Mouse (Mus musculus) spleen, adult 18-20 months (tissue): ENCODE data around the gene 4833427G06Rik.
A peak's percentile ranks its signal among the peaks of the same experiment; 100 is the strongest.
"Not testable (repeated sequence)": the region's sequence is repeated elsewhere in the genome, so short reads cannot be mapped to it uniquely, and the experiment has no call there.

Experiments
- DNase-seq, 2 experiments: peaks; one replicate each; pipeline ENCODE4 v3.0.0; 2022; ENCODE audit warnings: mixed read lengths in 2 of 2

Gene 4833427G06Rik

DNA sequence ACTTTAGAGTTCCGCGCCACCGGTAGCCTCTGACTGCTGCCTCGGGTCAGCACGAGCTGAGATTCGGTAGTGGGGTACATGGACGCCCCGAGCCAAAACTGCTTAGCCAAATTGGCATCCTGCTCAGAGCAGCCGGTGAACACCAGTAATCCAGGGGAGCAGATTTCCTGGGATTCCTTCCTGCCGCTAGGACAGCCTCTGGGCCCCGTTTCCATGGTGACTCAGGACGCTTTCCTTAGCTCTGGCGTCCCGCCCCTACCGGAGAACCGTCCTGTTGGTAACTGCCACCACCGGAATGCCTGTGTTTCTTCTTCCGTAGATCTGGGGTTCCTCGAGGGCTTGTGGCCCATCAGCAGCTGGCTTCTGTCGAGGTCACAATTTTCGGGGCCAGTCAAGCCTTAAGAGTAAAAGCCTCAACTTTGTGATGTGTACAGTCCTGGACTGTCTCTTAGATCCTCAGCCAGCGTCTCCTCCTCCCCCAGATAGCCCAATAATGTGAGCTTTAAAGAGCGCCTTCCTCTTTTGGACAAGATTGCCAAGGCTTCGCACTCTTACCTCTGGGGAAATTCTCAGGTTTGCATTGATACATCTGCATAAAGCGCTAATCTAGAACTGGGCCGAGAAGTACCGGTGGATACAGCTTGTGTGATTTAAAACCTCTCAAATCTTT is at the start of gene 4833427G06Rik:
TSS of gene 4833427G06Rik (minus strand) at position 323 of the 670 bp plus-strand sequence.
- DNase-seq, result peak in 1 of 2 experiments; percentile 9

DNA sequence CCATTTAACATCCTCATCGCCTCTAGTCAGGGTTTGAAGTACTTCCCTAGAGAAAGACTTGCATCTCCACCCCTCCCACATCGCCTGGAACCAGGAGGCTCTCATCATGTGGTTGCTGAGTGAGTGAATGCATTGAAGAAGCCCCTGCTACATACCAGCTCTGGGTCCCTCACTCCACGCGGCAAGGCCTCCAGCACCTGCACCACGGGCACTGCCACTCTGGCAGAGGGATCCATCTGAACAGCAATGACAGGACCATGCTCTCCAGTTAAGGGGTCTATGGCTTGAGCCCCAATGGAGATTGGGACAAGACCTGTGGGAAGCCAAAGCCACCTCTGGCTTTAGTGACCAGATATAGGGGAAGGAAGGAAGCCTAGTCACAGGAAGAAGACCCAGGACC is 45.4 kb upstream of the 4833427G06Rik start:
- DNase-seq, result no peak

DNA sequence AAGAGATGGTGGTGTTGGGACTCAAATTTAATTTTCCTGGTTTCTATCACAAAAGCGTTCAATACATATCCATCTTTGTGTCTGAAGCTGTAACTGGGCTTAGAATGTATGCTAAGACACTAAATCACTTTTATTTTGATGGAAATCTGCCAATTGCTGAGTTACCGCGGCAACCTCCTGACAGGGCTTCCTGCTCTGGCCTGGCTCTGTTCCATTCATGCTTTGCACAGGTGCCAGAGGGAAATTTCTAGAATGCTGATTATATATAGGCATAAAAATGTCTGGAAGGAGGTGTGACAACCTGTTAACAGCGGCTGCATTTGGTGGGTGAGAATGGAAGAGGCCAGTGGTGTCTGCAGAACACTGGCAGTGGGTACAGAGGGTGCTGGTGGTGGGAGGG is 44.6 kb upstream of the 4833427G06Rik start:
- no peak for DNase-seq

DNA sequence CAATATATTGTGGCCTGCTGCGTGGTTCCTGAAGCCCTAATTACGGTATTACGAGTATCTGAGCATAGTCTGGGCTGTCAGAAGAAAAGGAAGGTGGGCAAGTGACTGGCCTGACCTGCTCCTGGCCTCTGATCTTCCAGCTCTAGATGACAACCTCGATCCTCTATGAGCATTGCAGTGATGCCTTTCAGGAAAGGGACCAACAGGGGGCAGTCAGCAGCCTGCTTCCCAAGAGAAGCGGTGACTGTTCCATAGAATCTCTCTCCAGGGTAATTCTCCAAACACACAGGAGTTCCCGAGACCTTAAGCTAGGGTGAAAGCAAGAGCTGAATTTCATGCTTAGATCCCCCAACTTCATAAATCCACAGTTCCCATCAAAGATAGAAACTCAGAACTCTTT is 42.3 kb upstream of the 4833427G06Rik start:
- no peak for DNase-seq

DNA sequence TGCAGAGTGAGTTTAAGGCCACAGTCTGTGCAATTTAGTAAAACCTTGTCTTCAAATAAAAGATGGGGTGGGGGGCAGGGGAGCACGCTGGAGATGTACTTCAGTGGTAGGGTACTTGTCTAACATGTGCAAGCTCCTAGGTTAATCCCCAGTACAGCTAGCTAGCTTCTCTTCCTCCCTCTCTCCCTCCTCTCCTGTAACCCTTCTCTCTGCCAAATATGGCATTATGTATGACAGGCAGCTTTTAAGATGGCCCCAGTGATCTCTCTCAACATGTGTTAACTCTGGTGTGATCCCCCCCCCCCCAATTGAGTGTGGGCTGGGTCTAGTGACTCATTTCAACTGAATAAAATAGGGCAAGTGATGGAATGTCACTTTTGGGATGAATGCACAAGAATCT is 41.6 kb upstream of the 4833427G06Rik start:
- DNase-seq, result no peak

DNA sequence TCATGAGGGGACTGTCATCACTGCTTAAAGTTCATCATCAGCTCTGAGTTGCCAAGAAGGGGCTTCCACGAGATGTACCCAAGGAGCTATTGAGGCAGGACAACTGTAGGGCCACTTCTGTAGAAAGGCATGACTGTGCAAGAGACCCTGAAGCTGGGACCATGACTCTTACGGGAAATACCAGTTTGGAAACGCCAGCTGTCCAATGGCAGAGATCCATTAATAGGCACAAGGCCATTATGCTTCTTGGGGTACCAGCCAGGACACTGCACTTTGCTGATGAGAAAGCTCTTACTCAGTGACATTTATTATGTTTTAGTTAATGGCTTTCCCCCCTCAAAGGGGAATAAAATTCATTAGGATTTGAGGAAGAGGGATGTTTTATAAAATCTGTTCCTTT is 38.8 kb upstream of the 4833427G06Rik start:
- no peak for DNase-seq

DNA sequence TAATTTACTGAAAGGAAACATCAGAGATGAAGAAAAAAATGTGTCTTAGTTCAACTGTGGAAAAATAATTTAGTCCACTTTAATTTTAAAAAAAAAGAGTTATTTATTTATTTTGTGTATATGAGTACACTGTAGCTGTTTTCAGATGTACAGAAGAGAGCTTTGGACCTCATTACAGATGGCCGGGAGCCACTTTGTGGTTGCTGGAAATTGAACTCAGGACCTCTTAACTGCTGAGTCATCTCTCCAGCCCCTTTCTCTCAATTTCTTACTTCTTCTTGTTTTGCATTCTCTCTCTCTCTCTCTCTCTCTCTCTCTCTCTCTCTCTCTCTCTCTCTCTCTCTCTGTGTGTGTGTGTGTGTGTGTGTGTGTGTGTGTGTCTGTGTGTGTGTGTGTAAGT is 37.5 kb upstream of the 4833427G06Rik start:
- DNase-seq, result not testable (repeated sequence)

DNA sequence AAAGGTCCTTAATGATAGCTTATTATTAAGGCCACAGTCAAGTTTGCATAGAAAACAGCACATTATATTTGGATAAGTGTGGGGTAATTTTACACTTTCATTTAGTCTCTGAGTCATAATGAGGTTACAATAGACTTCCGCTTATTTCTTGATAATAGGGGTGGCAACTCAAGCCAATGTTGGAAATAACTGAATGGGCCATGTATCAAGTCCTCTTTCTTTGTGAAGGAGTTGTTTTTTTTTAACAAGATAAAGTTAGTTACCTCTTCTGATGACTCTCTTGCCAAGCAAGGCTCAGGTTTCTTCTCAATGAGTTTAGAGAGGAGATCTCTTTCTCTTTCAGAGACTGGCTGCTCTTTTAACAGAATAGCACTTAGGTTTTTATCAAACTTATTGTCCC is 36.4 kb upstream of the 4833427G06Rik start:
- DNase-seq, result no peak

DNA sequence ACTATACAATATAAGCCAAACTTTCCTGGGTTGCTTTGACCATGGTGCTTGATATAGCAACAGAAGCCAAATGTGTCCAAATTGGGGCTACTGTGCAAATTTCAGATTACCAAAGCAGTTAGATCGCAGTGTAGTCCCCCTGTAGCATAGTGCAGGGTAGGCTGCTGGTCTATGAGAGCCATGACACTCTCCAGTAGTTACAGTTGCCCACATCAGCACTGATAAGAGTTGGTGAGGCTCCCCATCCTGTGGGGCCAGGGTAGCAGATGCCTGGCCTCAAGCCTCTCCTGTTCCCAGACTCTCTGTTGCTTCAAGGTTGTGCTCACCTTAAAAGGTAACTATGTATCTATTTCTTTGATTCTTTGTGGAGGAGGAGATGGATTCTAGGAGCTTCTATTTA is 36.0 kb upstream of the 4833427G06Rik start:
- no peak for DNase-seq

DNA sequence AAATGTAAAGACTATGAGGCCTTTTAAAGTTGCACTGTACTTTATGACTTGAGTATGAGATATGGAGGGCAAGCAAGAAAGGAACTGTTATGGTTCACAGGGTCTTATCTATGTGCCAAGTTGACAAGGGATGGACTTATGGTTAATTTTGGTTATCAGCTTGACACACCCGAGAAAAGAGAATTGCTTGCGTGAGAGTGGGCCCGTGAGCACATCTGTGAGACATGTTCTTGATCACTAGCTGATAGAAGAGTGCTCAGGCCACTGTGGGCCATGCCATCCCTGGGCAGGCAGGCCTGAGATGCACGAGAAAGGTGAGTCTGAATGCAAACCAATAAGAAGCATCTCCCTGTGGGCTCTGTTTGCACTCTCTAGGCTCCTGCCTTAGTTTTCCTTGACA is 35.6 kb upstream of the 4833427G06Rik start:
- DNase-seq, result no peak

DNA sequence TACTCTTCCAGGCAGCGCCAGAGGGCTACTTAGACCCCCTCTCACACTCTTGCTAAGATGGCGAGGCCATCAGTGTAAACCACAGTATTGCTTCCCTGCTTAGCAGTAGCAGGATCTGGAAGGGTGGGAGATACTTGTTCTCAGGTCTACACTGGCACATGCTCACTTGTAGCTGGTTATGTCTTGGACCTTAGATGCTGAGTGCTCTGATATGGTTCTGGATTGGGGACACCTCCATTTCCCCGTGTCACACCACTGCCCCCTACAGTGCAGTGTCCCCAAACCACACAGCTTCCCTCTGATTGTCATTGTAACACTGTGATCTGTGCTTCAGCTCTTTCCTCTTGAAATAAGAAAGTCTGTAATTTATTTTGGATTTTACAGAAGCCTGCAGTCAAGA is 35.1 kb upstream of the 4833427G06Rik start:
- no peak for DNase-seq

DNA sequence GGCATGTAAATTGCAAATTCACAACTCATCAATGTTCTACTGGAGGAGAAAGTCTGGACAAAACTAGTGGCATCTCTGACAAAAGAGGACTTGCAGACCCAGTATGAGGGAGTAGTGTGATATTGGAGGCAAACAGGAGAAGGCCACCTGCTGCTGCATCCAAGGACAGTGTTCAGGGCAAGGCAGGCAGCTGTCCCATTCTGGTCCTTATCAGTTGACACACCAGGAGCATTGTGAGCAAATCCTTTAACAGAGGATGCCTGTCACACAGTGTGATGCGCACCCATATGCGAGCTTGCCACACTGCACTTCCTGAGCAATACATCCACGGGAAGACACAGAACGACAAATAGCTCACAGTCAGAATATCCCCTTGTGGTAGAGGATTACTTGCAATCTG is 12.9 kb upstream of the 4833427G06Rik start:
- no peak for DNase-seq

DNA sequence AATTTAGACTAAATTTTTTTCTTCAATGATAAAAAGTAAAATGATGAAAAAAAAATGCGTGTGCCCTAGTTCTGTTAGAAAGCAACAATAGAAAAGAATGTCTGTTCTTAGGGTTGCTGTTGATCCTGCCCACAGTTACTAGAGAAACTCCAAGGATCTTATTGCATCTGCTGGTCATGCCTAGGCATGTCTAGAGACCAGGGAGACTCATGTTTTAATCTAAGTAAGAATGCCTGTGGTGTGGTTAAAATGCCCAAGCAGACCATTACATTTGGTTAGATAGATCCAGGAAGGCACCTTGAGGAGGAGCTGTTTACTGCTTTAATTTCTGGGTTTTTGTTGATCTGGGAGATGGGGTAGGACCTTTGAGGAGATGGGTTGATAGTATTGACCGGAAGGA is 3.9 kb upstream of the 4833427G06Rik start:
- no peak for DNase-seq

DNA sequence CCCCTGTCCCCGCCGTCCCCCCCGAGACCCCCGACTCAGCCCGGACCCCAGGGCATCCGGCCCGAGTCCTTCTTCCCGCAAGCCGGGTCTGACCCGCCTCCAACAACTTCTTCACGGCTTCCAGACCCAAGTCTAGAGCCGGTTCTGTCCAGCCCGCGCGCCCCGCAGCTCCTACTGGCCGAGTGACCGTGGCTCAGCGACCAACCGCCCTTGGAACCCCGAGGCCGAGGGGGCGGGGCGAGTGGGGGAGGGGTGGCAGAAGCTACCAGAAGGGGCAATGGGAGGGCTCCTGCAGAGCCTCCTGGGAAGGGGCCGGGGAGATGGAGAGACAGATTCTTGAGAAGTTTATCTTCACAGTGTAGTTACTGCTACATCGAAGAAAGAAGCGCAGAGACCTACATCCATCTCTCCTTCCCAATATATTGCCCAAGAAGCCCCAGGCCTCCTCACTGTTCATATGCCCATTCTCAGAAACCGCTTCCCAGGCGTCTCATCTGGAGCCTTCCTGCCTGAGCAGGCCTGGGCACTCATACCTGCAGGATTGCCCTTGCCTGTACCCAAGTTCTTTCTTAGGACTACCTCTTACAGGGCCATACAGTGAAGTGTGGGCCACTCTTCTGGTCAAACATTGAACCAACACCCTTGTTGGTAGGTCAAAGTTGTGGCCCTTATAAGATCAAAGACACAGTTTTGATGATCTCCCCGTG is 2.1 kb upstream of the 4833427G06Rik start:
- DNase-seq, result no peak

DNA sequence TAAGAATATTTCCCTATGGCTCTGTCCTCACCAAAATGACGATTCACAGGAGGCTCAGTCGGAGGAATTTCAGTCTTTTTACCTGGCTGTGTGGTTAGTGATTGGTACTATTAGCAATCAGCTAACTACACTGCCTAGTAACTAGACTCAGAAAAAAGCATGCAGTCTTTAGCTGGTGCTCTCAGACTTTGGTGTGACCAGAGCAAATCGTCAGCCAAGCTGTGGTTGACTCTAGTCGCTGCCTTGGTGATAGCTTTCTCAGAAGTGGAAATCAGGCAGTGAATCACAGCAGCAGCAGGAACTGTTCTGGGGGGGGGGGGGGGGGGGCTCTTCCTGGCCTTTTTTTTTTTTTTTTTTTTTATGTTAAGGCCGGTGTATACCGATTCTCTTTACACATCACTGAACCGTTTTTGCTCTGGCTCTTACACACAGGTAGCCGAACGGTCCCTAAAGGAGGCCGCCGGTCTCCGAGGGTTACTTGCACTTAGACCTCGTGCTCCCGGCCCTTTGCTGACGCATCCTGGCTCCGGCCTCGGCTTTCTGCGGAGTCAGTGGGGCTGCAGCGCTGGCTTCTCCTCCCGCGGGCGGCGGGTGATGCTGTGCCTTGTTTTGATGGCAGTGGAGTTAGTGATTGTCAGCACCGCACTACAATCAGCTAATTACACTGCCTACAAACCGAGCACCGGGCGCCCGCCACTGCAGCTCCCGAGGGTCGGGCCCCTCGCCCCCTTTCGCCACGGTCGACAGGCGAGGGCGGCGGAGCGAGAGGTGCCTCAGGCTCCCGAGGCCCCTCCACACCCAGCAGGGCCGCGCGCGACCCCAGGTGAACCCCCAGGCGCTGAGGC is 1.3 kb upstream of the 4833427G06Rik start:
- peak in 1 of 2 experiments; percentile 14 for DNase-seq

DNA sequence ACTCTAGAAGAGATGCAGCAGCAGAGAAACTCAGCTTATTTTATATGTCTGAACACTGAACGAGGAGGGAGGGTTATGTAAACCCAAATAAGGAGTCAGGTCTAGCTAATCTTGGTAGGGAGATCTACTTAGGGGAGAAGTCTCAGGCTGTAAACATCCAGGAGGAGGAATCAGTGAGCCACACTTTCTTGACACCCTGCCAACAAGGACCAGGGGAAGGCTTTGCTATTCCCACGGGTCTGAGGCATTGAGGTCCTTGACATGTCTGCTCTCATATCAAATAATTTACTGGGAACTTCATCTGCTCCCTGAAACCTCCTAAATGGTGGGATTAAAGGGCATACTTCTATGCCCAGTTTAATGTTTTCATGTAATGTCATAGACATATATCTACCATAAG is 5.6 kb downstream of the 4833427G06Rik start:
- no peak for DNase-seq

DNA sequence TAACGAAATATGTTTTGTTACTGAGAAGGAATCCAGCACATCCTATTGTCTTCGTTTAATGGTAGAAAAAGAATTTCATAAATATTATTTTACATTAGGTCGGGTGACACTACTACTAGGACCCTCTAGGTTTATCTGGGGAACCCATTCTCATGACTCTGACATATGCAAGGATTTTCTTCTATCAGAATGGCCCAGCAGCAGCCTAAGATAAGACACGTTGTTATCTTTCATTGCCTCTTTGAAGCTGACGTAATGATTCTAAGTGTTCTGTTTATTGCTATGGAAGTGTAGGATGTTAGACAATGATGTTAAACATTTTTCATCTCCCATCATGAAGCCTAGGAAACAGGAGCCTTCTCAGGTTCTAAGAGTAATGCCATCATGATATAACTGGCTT is 8.2 kb downstream of the 4833427G06Rik start:
- DNase-seq, result no peak

DNA sequence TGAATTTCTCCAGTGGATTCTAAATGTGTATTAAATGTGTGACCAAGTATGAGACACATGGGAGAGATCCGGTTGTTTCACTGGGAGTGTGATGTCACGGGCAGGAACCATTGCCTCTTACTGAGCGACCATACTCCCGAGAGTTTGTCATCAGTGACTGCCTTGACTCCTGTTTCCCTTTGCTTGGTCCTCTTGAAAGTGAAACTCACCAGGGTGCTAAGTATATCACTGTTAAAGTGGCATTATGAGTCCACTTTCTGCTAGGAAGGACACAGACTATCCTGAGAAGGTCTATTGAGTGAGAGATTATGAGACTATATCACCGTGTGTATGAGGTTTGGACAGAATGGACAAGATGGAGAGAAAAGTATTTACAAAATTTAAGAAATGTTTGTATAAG is 20.3 kb downstream of the 4833427G06Rik start:
- DNase-seq, result no peak

DNA sequence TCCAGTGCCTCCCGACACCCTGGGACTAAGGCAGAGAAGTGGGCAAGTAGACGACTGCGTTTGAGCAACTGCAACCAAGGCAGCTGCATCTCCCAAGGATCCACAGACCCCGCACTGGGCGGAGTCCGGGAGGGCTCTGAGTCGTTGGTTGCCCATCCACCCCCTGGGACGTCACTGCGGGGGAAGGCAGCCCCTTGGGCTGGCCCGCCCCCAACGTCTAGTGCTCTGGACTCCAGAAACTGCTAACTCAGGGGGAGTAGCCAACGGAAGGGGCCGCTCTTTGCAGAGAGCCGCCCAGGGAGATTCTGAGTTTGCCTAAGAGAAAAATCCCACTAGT is 24.9 kb downstream of the 4833427G06Rik start, which contains the start of gene Layn:
TSS of gene Layn (minus strand) at position 116 of the 337 bp plus-strand sequence.
- DNase-seq, result peak; percentile 31 to 33

DNA sequence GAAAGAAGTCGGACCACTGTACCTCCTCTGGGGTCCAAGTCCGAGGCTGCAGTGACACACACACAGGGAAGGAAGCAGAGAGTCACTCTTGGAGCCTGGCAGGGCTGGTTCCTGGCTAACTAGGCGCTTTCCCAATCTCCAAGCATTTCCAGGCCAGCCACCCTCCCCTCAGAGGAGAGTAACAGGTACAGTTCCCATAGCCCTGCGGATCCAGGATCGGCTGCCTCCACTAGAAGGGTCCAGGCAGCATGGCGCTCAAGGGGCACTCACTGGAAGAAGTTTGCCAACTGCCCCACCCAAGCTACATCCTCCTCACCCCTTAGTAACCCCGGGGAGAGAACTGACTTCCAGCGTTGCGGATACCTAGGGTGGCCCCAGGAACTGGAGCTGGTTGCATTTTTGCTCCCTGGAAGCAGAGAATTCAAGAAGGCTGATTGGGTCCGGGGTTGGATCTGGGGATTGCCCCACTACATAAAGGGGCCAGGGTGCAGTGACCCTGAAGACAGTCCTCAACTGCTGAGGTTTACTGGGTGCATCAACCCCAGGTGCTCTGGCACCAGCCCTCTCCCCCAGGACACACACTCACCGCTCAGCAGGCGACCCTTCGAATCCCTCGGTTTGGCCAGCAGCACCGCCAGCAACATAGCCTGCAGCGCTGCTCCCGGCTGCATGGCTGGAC is 25.4 kb downstream of the 4833427G06Rik start:
- no peak for DNase-seq

DNA sequence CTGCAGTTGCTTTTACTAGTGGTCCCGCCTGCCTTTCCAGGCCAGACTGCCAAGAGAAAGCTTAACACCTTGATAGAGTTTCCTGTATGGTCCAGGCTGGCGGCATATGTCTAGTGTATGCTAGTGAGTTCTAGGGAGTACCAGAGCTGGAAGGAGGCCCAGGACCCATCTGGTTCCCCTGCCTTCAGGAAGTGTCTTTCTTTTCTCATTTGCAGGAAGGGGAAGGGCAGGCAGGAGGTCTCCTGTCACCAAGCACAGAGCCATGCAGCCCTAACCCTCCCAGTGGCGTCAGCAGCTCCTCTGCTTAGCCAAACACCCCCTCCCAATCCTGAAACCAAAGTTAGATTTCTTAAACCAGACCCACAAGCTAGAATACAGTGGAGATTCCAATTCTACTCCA is 26.1 kb downstream of the 4833427G06Rik start:
- DNase-seq, result no peak

DNA sequence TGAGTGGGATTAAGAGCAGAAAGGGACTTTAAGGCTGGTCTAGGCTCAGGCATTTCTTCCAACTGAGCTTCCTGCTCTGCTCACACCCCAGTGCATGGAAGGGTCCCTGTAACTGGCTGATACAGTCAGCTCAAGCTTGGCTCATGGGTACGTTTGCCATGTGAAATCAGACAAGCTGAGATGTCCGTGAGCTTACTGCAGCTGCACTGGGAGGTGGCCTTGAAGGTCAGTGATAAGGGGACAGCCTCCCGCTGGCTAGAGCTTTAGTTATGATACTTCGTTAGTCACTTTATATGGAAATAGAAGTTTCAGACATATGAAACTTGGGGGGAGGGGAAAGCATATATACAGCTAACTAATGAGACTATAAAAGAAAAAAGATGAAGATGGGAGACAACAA is 31.1 kb downstream of the 4833427G06Rik start:
- no peak for DNase-seq

DNA sequence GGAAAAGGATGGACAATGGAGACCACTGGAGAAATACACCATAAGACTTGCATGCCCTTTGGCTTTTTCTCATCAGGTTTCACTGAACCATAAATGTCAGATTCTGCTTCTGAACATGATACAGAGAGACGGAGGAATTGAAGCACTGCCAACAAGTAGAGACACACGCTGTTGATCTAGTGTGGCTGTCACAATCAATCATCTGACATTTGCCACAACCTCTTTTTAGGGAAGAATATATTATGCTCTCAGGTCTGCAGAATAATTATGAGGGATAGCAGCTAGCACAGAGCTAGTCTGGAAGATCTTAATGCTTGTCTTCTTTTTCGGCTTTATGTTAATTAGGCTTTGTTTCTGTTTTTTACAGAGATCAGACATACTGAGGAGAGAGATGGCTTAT is 33.7 kb downstream of the 4833427G06Rik start:
- no peak for DNase-seq
